ENCODE assay signal across 9 mouse cellular contexts in genomic region chr14:45580923-45581827, GRCm38 (mm10). TPM values are rescaled to one million over a fixed set of nuclear protein-coding genes. Genes with fewer than 3 reads are reported as not detected.
DNase-seq lines count a peak whose midpoint lies in the region; ATAC-seq lines count a peak whose summit lies in the region.
"Not testable (repeated sequence)": the region's sequence is repeated elsewhere in the genome, so short reads cannot be mapped to it uniquely, and the experiment has no call there.
"Had no signal": no experiment of that assay in that cellular context is flagged by ENCODE, and none has a peak within 500 bp of the region (broad histone marks: within the 10 kb centered on the region; RNA-seq: fewer than 3 reads in every experiment).

No protein-coding gene starts in this region.

- H3K4me2 ChIP-seq in forebrain, embryonic 16.5 days (ENCODE audit: low read length); hindbrain, embryonic 12.5 days (replicated peaks); midbrain, embryonic 12.5 days (replicated peaks); neural tube, embryonic 12.5 days (replicated peaks): not testable (repeated sequence)

- DNase-seq in cerebellum, postnatal 10 days: peak; percentile 51 to 64
- peak; percentile 53 for DNase-seq in layer of hippocampus, adult 11-12 months (ENCODE audit: low spot score)
- peak; percentile 50 to 73 for DNase-seq in layer of hippocampus, postnatal 14 days (ENCODE audit: low spot score in 2 of 2)
- DNase-seq in right cerebral cortex, postnatal 10 days (ENCODE audit: low spot score in 2 of 2): peak; percentile 87

- H3K4me1 ChIP-seq in forebrain, embryonic 16.5 days (replicated peaks; ENCODE audit: control insufficient read depth, insufficient read depth, low read length); hindbrain, embryonic 12.5 days; midbrain, embryonic 12.5 days; neural tube, embryonic 12.5 days: not testable (repeated sequence)

- not testable (repeated sequence) for H3K27ac ChIP-seq in forebrain, embryonic 16.5 days (ENCODE audit: low read length); hindbrain, embryonic 12.5 days; midbrain, embryonic 12.5 days (replicated peaks); neural tube, embryonic 12.5 days

- not testable (repeated sequence) for H3K9me3 ChIP-seq in forebrain, embryonic 16.5 days (ENCODE audit: control insufficient read depth, low read length); hindbrain, embryonic 12.5 days (replicated peaks); midbrain, embryonic 12.5 days; neural tube, embryonic 12.5 days

- not testable (repeated sequence) for H3K9ac ChIP-seq in forebrain, embryonic 16.5 days (replicated peaks; ENCODE audit: low read depth, low read length); hindbrain, embryonic 12.5 days; midbrain, embryonic 12.5 days (replicated peaks); neural tube, embryonic 12.5 days

- WGBS in forebrain, embryonic 16.5 days: 18% methylated on average over 3 of the region's 3 CpGs
- 73% methylated on average over 3 of the region's 3 CpGs for WGBS in hindbrain, embryonic 12.5 days
- 85% methylated on average over 3 of the region's 3 CpGs for WGBS in midbrain, embryonic 12.5 days
- WGBS in neural tube, embryonic 12.5 days: 80% methylated on average over 3 of the region's 3 CpGs

- H3K4me3 ChIP-seq in forebrain, embryonic 16.5 days (replicated peaks; ENCODE audit: low read length); hindbrain, embryonic 12.5 days; midbrain, embryonic 12.5 days; neural tube, embryonic 12.5 days: not testable (repeated sequence)

- not testable (repeated sequence) for H3K27me3 ChIP-seq in forebrain, embryonic 16.5 days (replicated peaks; ENCODE audit: control insufficient read depth, insufficient read depth, low read length); hindbrain, embryonic 12.5 days; midbrain, embryonic 12.5 days; neural tube, embryonic 12.5 days (replicated peaks)

- peak; percentile 72; the same call in 1 of the 2 replicates for ATAC-seq in forebrain, embryonic 16.5 days
- 0 out of 2 replicates have a peak, but pooled peaks have one; percentile 52 for ATAC-seq in hindbrain, embryonic 12.5 days (ENCODE audit: low FRiP score)
- ATAC-seq in midbrain, embryonic 12.5 days (ENCODE audit: low FRiP score, low read depth): 0 out of 2 replicates have a peak, but pooled peaks have one; percentile 38
- 0 out of 2 replicates have a peak, but pooled peaks have one; percentile 37 for ATAC-seq in neural tube, embryonic 12.5 days (ENCODE audit: low FRiP score, low read depth)

- not testable (repeated sequence) for H3K36me3 ChIP-seq in forebrain, embryonic 16.5 days (ENCODE audit: control insufficient read depth, insufficient read depth); hindbrain, embryonic 12.5 days; midbrain, embryonic 12.5 days; neural tube, embryonic 12.5 days

RNA-seq across cellular contexts. Expression of gene Fermt2, which starts 51.3 kb away (rescaled TPM):
- polyA plus RNA-seq in forebrain, embryonic 16.5 days (2015; fragmentation: Nextera tagmentation; extraction: Ambion mirVana): 58.4 and 58.6 TPM in 2 replicates
- 75.1 and 84.3 TPM in 2 replicates for polyA plus RNA-seq in hindbrain, embryonic 12.5 days (2016; fragmentation: Nextera tagmentation; extraction: Ambion mirVana)
- 100 to 1,000 TPM; 102 to 105 TPM for total RNA-seq in layer of hippocampus, postnatal 14 days (2021)
- 66.5 and 72.1 TPM in 2 replicates for polyA plus RNA-seq in midbrain, embryonic 12.5 days (2016; fragmentation: Nextera tagmentation; extraction: Ambion mirVana)
- polyA plus RNA-seq in neural tube, embryonic 12.5 days (2016; fragmentation: Nextera tagmentation; extraction: Ambion mirVana): 78.1 and 85.4 TPM in 2 replicates
- total RNA-seq: megakaryocyte-erythroid progenitor cell, adult 5-6 weeks had no signal
